Mouse (Mus musculus): ENCODE results near the gene Kif2c. TPM values are rescaled to one million over a fixed set of nuclear protein-coding genes. Genes with fewer than 3 reads are reported as not detected.

Kif2c gene
- polyA plus RNA-seq, 1 experiment from 2014 or later = 137 TPM

DNA sequence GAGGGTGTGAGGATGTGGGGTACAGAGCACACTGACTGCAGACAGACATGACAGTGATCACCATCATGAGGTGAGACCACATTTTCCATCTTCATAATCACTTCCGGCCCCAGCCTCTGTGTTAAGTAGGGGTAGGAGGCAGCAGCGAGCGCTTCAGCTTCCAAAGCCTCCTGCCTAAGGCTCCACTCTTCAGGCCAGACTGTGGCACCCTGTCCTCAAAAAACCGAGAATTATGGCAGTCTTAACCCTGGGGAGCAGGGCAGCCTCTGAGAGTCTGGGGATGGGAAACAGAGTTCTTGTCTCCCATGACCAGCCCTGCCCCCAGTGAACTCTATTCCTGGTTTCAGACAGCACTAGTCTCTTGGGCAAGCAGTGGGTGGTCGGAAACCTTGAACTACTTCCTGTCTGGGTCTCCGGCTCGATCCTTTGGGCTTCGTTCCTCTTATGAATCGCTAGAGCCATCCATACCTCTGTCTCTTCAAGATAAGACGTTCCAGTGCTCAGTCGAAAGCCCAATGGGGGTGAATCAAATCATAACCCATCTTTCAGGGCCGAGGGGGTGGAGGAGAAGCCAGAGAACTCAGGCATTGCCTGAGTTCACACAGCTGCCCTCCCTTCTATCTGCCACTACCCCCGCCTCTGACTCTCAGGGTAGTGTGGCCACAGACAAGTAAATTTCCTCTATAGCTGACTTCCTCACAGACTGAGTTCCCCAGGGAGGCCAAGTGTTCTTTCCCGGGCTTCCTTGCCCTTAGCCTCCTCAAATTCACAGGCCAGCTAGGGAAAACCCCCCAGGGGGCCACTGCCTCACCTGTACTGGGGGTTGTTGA, 57.7 kb downstream of the Kif2c start:
- H3K9me3 ChIP-seq (replicated peaks; ENCODE audit: control insufficient read depth, low read length) = no peaks in the 10 kb centered on the region
- no peak overlapping the region for H3K4me3 ChIP-seq (ENCODE audit: low read depth, low read length)
- H3K27me3 ChIP-seq (ENCODE audit: control insufficient read depth, insufficient read depth, low read length) = no peaks in the 10 kb centered on the region
- peaks cover 10% of the 10 kb centered on the region for H3K4me1 ChIP-seq (ENCODE audit: control insufficient read depth, insufficient read depth, low read length)
- no peak for DNase-seq (ENCODE audit: low spot score)
- peak overlapping the region; percentile 63 for H3K9ac ChIP-seq (replicated peaks; ENCODE audit: low read length)
- peak overlapping the region; percentile 63; the same call in 1 of the 2 replicates for H3K27ac ChIP-seq (replicated peaks; ENCODE audit: low read depth, low read length)
- 61% methylated on average over 14 of the region's 14 CpGs for WGBS
- no peak for ATAC-seq (replicated peaks; ENCODE audit: insufficient number of reproducible peaks, low FRiP score, low TSS enrichment, low read depth)
- H3K4me2 ChIP-seq (ENCODE audit: low read depth, low read length) = no peak overlapping the region
- no peaks in the 10 kb centered on the region; the same call in 1 of the 2 replicates for H3K36me3 ChIP-seq (replicated peaks; ENCODE audit: control insufficient read depth, insufficient read depth, low read depth, low read length)

DNA sequence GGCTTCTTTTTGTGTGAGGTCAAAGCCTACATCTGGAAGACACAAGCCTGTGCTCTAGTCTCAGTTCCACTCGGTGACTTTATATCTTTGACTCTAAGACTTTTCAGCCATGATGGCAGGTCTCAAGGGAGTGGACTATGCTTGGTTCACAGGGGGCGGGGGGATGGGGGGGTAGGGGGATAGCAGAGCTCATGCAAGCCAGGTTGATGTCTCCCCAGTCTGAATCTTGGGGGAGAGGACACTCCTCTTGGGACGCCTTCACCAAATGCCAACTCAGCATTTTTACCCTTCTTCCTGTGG, 58.3 kb downstream of the Kif2c start:
- Histone ChIP-seq H3K4me2 (ENCODE audit: low read depth, low read length) (no peak overlapping the region), H3K27ac (replicated peaks; ENCODE audit: low read depth, low read length) (no peak overlapping the region), H3K4me3 (ENCODE audit: low read depth, low read length) (no peak overlapping the region), H3K9me3 (replicated peaks; ENCODE audit: control insufficient read depth, low read length) (no peaks in the 10 kb centered on the region), H3K27me3 (ENCODE audit: control insufficient read depth, insufficient read depth, low read length) (no peaks in the 10 kb centered on the region), H3K4me1 (ENCODE audit: control insufficient read depth, insufficient read depth, low read length) (peaks cover 10% of the 10 kb centered on the region), H3K9ac (replicated peaks; ENCODE audit: low read length) (no peak overlapping the region), H3K36me3 (replicated peaks; ENCODE audit: control insufficient read depth, insufficient read depth, low read depth, low read length) (no peaks in the 10 kb centered on the region; the same call in 1 of the 2 replicates)
- ATAC-seq (replicated peaks; ENCODE audit: insufficient number of reproducible peaks, low FRiP score, low TSS enrichment, low read depth) = no peak
- WGBS = 84% methylated on average over 3 of the region's 3 CpGs
- no peak for DNase-seq (ENCODE audit: low spot score)

DNA sequence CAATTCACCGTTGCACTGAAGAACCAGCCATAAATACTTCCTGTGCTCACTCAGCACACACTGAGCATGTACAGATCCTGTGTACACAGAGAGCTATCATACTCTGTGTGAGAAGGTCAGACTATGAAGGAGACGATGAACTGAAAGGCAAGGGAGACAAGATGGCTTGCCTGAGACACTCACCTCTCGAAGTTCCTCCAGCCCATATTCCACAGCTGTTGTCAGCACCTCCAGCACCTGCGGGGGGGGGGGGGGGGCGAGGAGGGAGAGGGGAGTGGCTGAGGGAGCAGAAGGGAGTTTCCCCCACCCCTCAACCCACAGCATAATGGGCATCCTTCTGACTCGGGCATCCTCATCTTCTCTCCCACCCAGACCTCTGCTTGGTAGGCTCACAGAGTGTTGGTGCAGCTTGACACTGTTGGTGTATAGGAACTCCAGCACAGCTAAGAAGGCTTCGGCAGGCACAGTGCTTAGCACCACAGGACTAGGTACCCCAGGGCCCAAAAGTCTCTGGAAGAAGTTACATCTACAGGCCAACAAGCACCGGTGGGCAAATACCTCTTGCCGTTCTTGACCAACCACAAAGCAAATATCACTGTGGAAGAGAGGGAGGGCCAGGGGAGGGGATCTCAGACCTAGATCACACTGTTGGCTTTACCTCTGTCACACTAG, 58.8 kb downstream of the Kif2c start:
- Histone ChIP-seq H3K36me3 (replicated peaks; ENCODE audit: control insufficient read depth, insufficient read depth, low read depth, low read length) (no peaks in the 10 kb centered on the region), H3K4me1 (ENCODE audit: control insufficient read depth, insufficient read depth, low read length) (peaks cover 10% of the 10 kb centered on the region), H3K27ac (replicated peaks; ENCODE audit: low read depth, low read length) (no peak overlapping the region), H3K9ac (replicated peaks; ENCODE audit: low read length) (no peak overlapping the region), H3K4me3 (ENCODE audit: low read depth, low read length) (no peak overlapping the region), H3K4me2 (ENCODE audit: low read depth, low read length) (no peak overlapping the region), H3K27me3 (ENCODE audit: control insufficient read depth, insufficient read depth, low read length) (no peaks in the 10 kb centered on the region), H3K9me3 (replicated peaks; ENCODE audit: control insufficient read depth, low read length) (no peaks in the 10 kb centered on the region)
- ATAC-seq (replicated peaks; ENCODE audit: insufficient number of reproducible peaks, low FRiP score, low TSS enrichment, low read depth) = no peak
- WGBS = 91% methylated on average over 7 of the region's 9 CpGs
- DNase-seq (ENCODE audit: low spot score) = no peak

GRCm38 (mm10) chr4:117122209-117122608, 60.2 kb downstream of the Kif2c start:
- DNase-seq (ENCODE audit: low spot score) = no peak
- H3K36me3 ChIP-seq (replicated peaks; ENCODE audit: control insufficient read depth, insufficient read depth, low read depth, low read length) = no peaks in the 10 kb centered on the region
- H3K9ac ChIP-seq (replicated peaks; ENCODE audit: low read length) = no peak overlapping the region
- no peak for ATAC-seq (replicated peaks; ENCODE audit: insufficient number of reproducible peaks, low FRiP score, low TSS enrichment, low read depth)
- H3K4me3 ChIP-seq (ENCODE audit: low read depth, low read length) = no peak overlapping the region
- no peaks in the 10 kb centered on the region for H3K27me3 ChIP-seq (ENCODE audit: control insufficient read depth, insufficient read depth, low read length)
- no peak overlapping the region for H3K27ac ChIP-seq (replicated peaks; ENCODE audit: low read depth, low read length)
- 87% methylated on average over 4 of the region's 4 CpGs for WGBS
- no peak overlapping the region for H3K4me2 ChIP-seq (ENCODE audit: low read depth, low read length)
- H3K4me1 ChIP-seq (ENCODE audit: control insufficient read depth, insufficient read depth, low read length) = peaks cover 10% of the 10 kb centered on the region
- no peaks in the 10 kb centered on the region for H3K9me3 ChIP-seq (replicated peaks; ENCODE audit: control insufficient read depth, low read length)

DNA sequence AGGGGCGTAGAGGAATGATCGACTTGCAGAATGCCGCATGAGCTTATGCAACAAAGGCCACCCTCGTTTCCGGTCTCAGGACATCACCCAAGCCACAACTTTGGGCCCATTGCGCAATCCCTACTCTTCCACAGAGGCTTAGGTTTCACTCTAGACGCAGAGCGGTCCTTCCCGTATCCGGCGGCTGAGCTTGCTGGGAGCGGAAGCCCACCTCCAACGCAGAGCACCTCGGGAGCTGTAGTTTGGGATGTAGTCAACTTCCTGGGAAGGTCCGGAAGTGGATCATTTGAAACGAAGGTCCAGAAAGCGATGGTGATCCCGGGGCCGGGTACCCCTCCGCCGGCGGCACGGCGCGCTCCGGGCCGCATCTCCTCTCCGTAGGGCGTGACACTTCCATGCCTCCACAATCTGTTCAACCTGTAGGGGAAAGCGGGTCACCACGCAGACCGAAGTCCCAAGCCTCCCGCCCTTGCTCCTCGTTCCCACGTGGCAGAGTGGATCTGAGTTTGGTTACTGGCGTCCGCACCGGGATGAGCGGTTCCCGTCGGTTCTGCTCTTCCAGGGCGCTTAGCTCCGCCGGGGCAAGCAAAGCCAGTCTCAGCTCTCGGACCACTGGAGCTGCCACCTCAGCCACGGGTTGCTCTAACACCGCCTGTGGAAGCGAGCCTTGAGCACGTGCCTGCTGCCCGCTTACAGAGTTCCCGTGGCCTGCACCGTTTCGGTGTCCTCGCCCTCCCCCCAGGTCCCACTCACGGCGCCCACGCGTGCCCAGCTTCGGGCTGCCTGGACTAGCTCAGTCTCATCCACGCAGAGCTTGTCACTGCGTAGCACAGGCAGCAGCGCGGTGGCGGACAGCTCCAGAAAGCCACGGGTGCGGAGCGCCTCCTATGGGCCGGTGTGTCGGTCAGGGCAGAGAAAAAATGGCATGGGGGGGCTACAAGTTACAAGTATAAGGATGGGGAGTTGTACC, 61.7 kb downstream of the Kif2c start:
- peak overlapping the region; percentile 100 for H3K4me2 ChIP-seq (ENCODE audit: low read depth, low read length)
- H3K9ac ChIP-seq (replicated peaks; ENCODE audit: low read length) = peak overlapping the region; percentile 79
- ATAC-seq (replicated peaks; ENCODE audit: insufficient number of reproducible peaks, low FRiP score, low TSS enrichment, low read depth) (peak; percentile 91), DNase-seq (ENCODE audit: low spot score) (peak; percentile 97)
- no peaks in the 10 kb centered on the region for H3K9me3 ChIP-seq (replicated peaks; ENCODE audit: control insufficient read depth, low read length)
- no peaks in the 10 kb centered on the region for H3K27me3 ChIP-seq (ENCODE audit: control insufficient read depth, insufficient read depth, low read length)
- H3K4me3 ChIP-seq (ENCODE audit: low read depth, low read length) = peak overlapping the region; percentile 70
- under 1% methylated on average over 69 of the region's 69 CpGs for WGBS
- H3K4me1 ChIP-seq (ENCODE audit: control insufficient read depth, insufficient read depth, low read length) = peaks cover 7% of the 10 kb centered on the region
- H3K27ac ChIP-seq (replicated peaks; ENCODE audit: low read depth, low read length) = peak overlapping the region; percentile 64
- no peaks in the 10 kb centered on the region for H3K36me3 ChIP-seq (replicated peaks; ENCODE audit: control insufficient read depth, insufficient read depth, low read depth, low read length)

DNA sequence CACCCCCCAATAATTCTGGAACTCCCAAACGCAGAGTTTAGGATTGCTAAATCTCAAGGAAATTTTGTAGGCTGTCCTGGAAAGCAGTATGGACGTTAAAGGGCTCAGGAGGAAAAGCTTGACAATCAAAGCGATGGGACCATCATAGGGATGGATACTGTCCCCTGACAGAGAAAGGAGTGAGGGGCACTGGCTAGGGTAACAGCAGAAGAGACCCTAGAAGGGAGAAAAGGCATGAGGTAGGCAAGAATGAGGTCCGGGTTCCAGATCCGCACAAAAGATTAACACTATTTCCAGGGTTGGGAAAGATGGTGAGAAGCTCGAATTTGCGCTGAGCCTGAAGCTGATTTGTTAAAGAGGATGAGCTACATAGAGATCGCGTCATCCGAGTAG, 62.4 kb downstream of the Kif2c start:
- peak overlapping the region; percentile 100 for H3K4me2 ChIP-seq (ENCODE audit: low read depth, low read length)
- peak overlapping the region; percentile 70 for H3K4me3 ChIP-seq (ENCODE audit: low read depth, low read length)
- DNase-seq (ENCODE audit: low spot score) (no peak), ATAC-seq (replicated peaks; ENCODE audit: insufficient number of reproducible peaks, low FRiP score, low TSS enrichment, low read depth) (0 out of 2 replicates have a peak, but pooled peaks have one; percentile 1)
- H3K27me3 ChIP-seq (ENCODE audit: control insufficient read depth, insufficient read depth, low read length) = no peaks in the 10 kb centered on the region
- H3K27ac ChIP-seq (replicated peaks; ENCODE audit: low read depth, low read length) = peak overlapping the region; percentile 64
- peak overlapping the region; percentile 70 for H3K9ac ChIP-seq (replicated peaks; ENCODE audit: low read length)
- no peaks in the 10 kb centered on the region for H3K36me3 ChIP-seq (replicated peaks; ENCODE audit: control insufficient read depth, insufficient read depth, low read depth, low read length)
- H3K4me1 ChIP-seq (ENCODE audit: control insufficient read depth, insufficient read depth, low read length) = peaks cover under 1% of the 10 kb centered on the region; the same call in 1 of the 2 replicates
- WGBS = 8% methylated on average over 10 of the region's 10 CpGs
- H3K9me3 ChIP-seq (replicated peaks; ENCODE audit: control insufficient read depth, low read length) = no peaks in the 10 kb centered on the region

GRCm38 (mm10) chr4:117119636-117120035, 62.8 kb downstream of the Kif2c start:
- no peaks in the 10 kb centered on the region; the same call in 1 of the 2 replicates for H3K4me1 ChIP-seq (ENCODE audit: control insufficient read depth, insufficient read depth, low read length)
- 85% methylated on average over 5 of the region's 5 CpGs for WGBS
- peak overlapping the region; percentile 64; the same call in 1 of the 2 replicates for H3K27ac ChIP-seq (replicated peaks; ENCODE audit: low read depth, low read length)
- DNase-seq (ENCODE audit: low spot score) (no peak), ATAC-seq (replicated peaks; ENCODE audit: insufficient number of reproducible peaks, low FRiP score, low TSS enrichment, low read depth) (no peak)
- no peaks in the 10 kb centered on the region for H3K9me3 ChIP-seq (replicated peaks; ENCODE audit: control insufficient read depth, low read length)
- peak overlapping the region; percentile 100 for H3K4me2 ChIP-seq (ENCODE audit: low read depth, low read length)
- H3K9ac ChIP-seq (replicated peaks; ENCODE audit: low read length) = peak overlapping the region; percentile 70; the same call in 1 of the 2 replicates
- no peaks in the 10 kb centered on the region for H3K36me3 ChIP-seq (replicated peaks; ENCODE audit: control insufficient read depth, insufficient read depth, low read depth, low read length)
- H3K27me3 ChIP-seq (ENCODE audit: control insufficient read depth, insufficient read depth, low read length) = no peaks in the 10 kb centered on the region
- H3K4me3 ChIP-seq (ENCODE audit: low read depth, low read length) = peak overlapping the region; percentile 70; the same call in 1 of the 2 replicates
